Mouse (Mus musculus) MEL (cell line): ENCODE data around the gene Spo11. TPM values are rescaled to one million over a fixed set of nuclear protein-coding genes. Genes with fewer than 3 reads are reported as not detected.

Experiments
- DNase-seq: peaks from one replicate; pipeline ENCODE4 v3.0.0; 2011; ENCODE audit warnings: low read depth, low spot score
- H3K27ac ChIP-seq: 2 replicates; pipeline ENCODE4 v1.5.1; 2012; ENCODE audit warnings: low read depth, mild to moderate bottlenecking, control low read depth, low read length, moderate library complexity; ENCODE audit not compliant: control insufficient read depth
- H3K27me3 ChIP-seq, 2 experiments: fragments of 150-350 bp in 1 of 2; sonication (generic) in 1 of 2; 2 replicates each; pipeline ENCODE4 v1.6.1; 2012; ENCODE audit warnings: low read length in 2 of 2, mild to moderate bottlenecking in 2 of 2, improper control_type of control experiment in 1 of 2, moderate library complexity in 1 of 2; ENCODE audit not compliant: insufficient read depth in 2 of 2, control insufficient read depth in 1 of 2
- H3K36me3 ChIP-seq, 2 experiments: 2 replicates each; pipeline ENCODE4 v1.6.1; 2012 to 2014; ENCODE audit warnings: low read length in 2 of 2, improper control_type of control experiment in 1 of 2, inconsistent platforms in 1 of 2, mild to moderate bottlenecking in 1 of 2; ENCODE audit not compliant: insufficient read depth in 2 of 2, control insufficient read depth in 1 of 2
- H3K4me1 ChIP-seq, 2 experiments: fragments of 150-350 bp in 1 of 2; sonication (generic) in 1 of 2; 2 replicates each; pipeline ENCODE4 v1.6.1; 2012; ENCODE audit warnings: low read length in 2 of 2, improper control_type of control experiment in 1 of 2, mild to moderate bottlenecking in 1 of 2; ENCODE audit not compliant: insufficient read depth in 2 of 2, control insufficient read depth in 1 of 2
- H3K4me3 ChIP-seq, 2 experiments: fragments of 150-350 bp in 1 of 2; sonication (generic) in 1 of 2; 2 replicates each; pipeline ENCODE4 v1.5.1; 2012; ENCODE audit warnings: low read depth in 2 of 2, low read length in 2 of 2, mild to moderate bottlenecking in 2 of 2, moderate library complexity in 2 of 2, control low read depth in 1 of 2, improper control_type of control experiment in 1 of 2; ENCODE audit not compliant: control insufficient read depth in 1 of 2, insufficient read depth in 1 of 2
- H3K79me2 ChIP-seq: 2 replicates; pipeline ENCODE4 v1.6.1; 2012; ENCODE audit warnings: mild to moderate bottlenecking, low read length, moderate library complexity; ENCODE audit not compliant: control insufficient read depth, poor library complexity, insufficient read depth
- H3K9ac ChIP-seq: 2 replicates; pipeline ENCODE4 v1.6.1; 2012; ENCODE audit warnings: low read depth, mild to moderate bottlenecking, control low read depth, low read length, moderate library complexity; ENCODE audit not compliant: control insufficient read depth, poor library complexity, severe bottlenecking
- H3K9me3 ChIP-seq: fragments of 150-350 bp; sonication (generic); replicated peaks from 2 replicates; pipeline ENCODE4 v1.6.1; 2012; ENCODE audit warnings: mild to moderate bottlenecking, low read length, improper control_type of control experiment, moderate library complexity; ENCODE audit not compliant: insufficient read depth
- BHLHE40 ChIP-seq: IDR thresholded peaks from 2 replicates; pipeline ENCODE4 v1.6.1; 2012; ENCODE audit warnings: low read depth, mild to moderate bottlenecking, inconsistent platforms, low read length, improper control_type of control experiment, borderline replicate concordance
- CTCF ChIP-seq, 3 experiments: IDR thresholded peaks in 2 of 3; conservative IDR thresholded peaks in 1 of 3; 2 replicates each; pipeline ENCODE4 v1.5.1; 2011 to 2012; ENCODE audit warnings: low read length in 3 of 3, low read depth in 2 of 3, mild to moderate bottlenecking in 2 of 3, improper control_type of control experiment in 1 of 3, inconsistent platforms in 1 of 3, mixed read lengths in 1 of 3, moderate library complexity in 1 of 3; ENCODE audit not compliant: control insufficient read depth in 1 of 3, insufficient read depth in 1 of 3, poor library complexity in 1 of 3, severe bottlenecking in 1 of 3
- E2F4 ChIP-seq: IDR thresholded peaks from 2 replicates; pipeline ENCODE4 v1.6.1; 2011; ENCODE audit warnings: low read depth, low read length, improper control_type of control experiment, borderline replicate concordance
- ETS1 ChIP-seq: IDR thresholded peaks from 2 replicates; pipeline ENCODE4 v1.6.1; 2012; ENCODE audit warnings: low read depth, mild to moderate bottlenecking, inconsistent platforms, low read length, improper control_type of control experiment, moderate library complexity
- GABPA ChIP-seq: IDR thresholded peaks from 2 replicates; pipeline ENCODE4 v1.6.1; 2012; ENCODE audit warnings: low read depth, mild to moderate bottlenecking, inconsistent platforms, low read length, improper control_type of control experiment, moderate library complexity
- GATA1 ChIP-seq: IDR thresholded peaks from 2 replicates; pipeline ENCODE4 v1.6.1; 2011; ENCODE audit warnings: low read depth, low read length, improper control_type of control experiment
- HCFC1 ChIP-seq: IDR thresholded peaks from 2 replicates; pipeline ENCODE4 v1.6.1; 2012; ENCODE audit warnings: low read depth, mild to moderate bottlenecking, inconsistent platforms, low read length, improper control_type of control experiment, moderate library complexity
- JUND ChIP-seq: IDR thresholded peaks from 2 replicates; pipeline ENCODE4 v1.6.1; 2011; ENCODE audit warnings: low read depth, mild to moderate bottlenecking, improper control_type of control experiment, low read length
- KAT2A ChIP-seq: conservative IDR thresholded peaks from 2 replicates; pipeline ENCODE4 v1.6.1; 2012; ENCODE audit warnings: low read depth, low read length, improper control_type of control experiment, inconsistent platforms
- MAFK ChIP-seq: IDR thresholded peaks from 2 replicates; pipeline ENCODE4 v1.6.1; 2011; ENCODE audit warnings: low read depth, mild to moderate bottlenecking, low read length, improper control_type of control experiment, borderline replicate concordance
- MAZ ChIP-seq: IDR thresholded peaks from 2 replicates; pipeline ENCODE4 v1.6.1; 2012; ENCODE audit warnings: low read depth, mild to moderate bottlenecking, inconsistent platforms, low read length, improper control_type of control experiment
- MXI1 ChIP-seq: IDR thresholded peaks from 2 replicates; pipeline ENCODE4 v1.6.1; 2011; ENCODE audit warnings: mild to moderate bottlenecking, low read depth, low read length, improper control_type of control experiment
- MYC ChIP-seq: IDR thresholded peaks from 2 replicates; pipeline ENCODE4 v1.6.1; 2011; ENCODE audit warnings: low read depth, mild to moderate bottlenecking, low read length, improper control_type of control experiment, moderate library complexity
- POLR2A ChIP-seq, 2 experiments: IDR thresholded peaks; 2 replicates each; pipeline ENCODE4 v1.6.1; 2011 to 2012; ENCODE audit warnings: low read length in 2 of 2, mild to moderate bottlenecking in 2 of 2, control low read depth in 1 of 2, improper control_type of control experiment in 1 of 2, low read depth in 1 of 2, moderate library complexity in 1 of 2; ENCODE audit not compliant: control insufficient read depth in 1 of 2, insufficient read depth in 1 of 2, poor library complexity in 1 of 2
- RAD21 ChIP-seq: IDR thresholded peaks from 2 replicates; pipeline ENCODE4 v1.6.1; 2011; ENCODE audit warnings: mild to moderate bottlenecking, low read depth, low read length, improper control_type of control experiment
- RCOR1 ChIP-seq: IDR thresholded peaks from 2 replicates; pipeline ENCODE4 v1.6.1; 2012; ENCODE audit warnings: low read depth, mild to moderate bottlenecking, inconsistent platforms, low read length, improper control_type of control experiment
- SMC3 ChIP-seq: IDR thresholded peaks from 2 replicates; pipeline ENCODE4 v1.6.1; 2011; ENCODE audit warnings: low read depth, low read length, improper control_type of control experiment
- TAL1 ChIP-seq: IDR thresholded peaks from 2 replicates; pipeline ENCODE4 v1.6.1; 2012; ENCODE audit warnings: mild to moderate bottlenecking, inconsistent platforms, low read length, moderate library complexity, mixed read lengths
- TBP ChIP-seq: IDR thresholded peaks from 2 replicates; pipeline ENCODE4 v1.8.0; 2011; ENCODE audit warnings: low read depth, low read length, improper control_type of control experiment
- TCF12 ChIP-seq: IDR thresholded peaks from 2 replicates; pipeline ENCODE4 v1.6.1; 2014; ENCODE audit warnings: low read depth, mild to moderate bottlenecking, inconsistent platforms, low read length, improper control_type of control experiment, moderate library complexity
- UBTF ChIP-seq: IDR thresholded peaks from 2 replicates; pipeline ENCODE4 v1.6.1; 2012; ENCODE audit warnings: low read depth, mild to moderate bottlenecking, inconsistent platforms, low read length, improper control_type of control experiment, moderate library complexity, borderline replicate concordance; ENCODE audit not compliant: insufficient read depth
- ZKSCAN1 ChIP-seq: IDR thresholded peaks from 2 replicates; pipeline ENCODE4 v1.6.1; 2012; ENCODE audit warnings: low read depth, mild to moderate bottlenecking, inconsistent platforms, low read length, improper control_type of control experiment, moderate library complexity
- ZMIZ1 ChIP-seq: IDR thresholded peaks from 2 replicates; pipeline ENCODE4 v1.6.1; 2012; ENCODE audit warnings: low read depth, mild to moderate bottlenecking, inconsistent platforms, low read length, improper control_type of control experiment, moderate library complexity
- ZNF384 ChIP-seq: IDR thresholded peaks from 2 replicates; pipeline ENCODE4 v1.6.1; 2012; ENCODE audit warnings: low read depth, mild to moderate bottlenecking, inconsistent platforms, low read length, improper control_type of control experiment
- polyA plus RNA-seq, 2 experiments: library from polyadenylated mRNA; stranded (reverse) in 1 of 2; unstranded in 1 of 2; fragments of >175 nt in 1 of 2; fragments of >200 nt in 1 of 2; gene quantifications; 2 replicates each; pipeline versions ENCODE4 v1.2.1 to v1.2.4; 2012; ENCODE audit warnings: low replicate concordance in 2 of 2, low read depth in 1 of 2; ENCODE audit not compliant: insufficient read length in 2 of 2, insufficient read depth in 1 of 2, missing spikeins in 1 of 2
- total RNA-seq: library from RNA; depleted of rRNA; stranded (reverse); fragments of 300-350 nt; gene quantifications from 2 replicates; pipeline ENCODE4 v1.2.3, GENCODE M21; 2012

The Spo11 gene
- total and polyA plus RNA-seq, 3 experiments: not detected

- H3K36me3 ChIP-seq: no peaks in the 10 kb centered on the region
- no peak for DNase-seq
- H3K27me3 ChIP-seq: no peaks in the 10 kb centered on the region
- TF ChIP-seq ZNF384 (no peak), HCFC1 (no peak), GABPA (no peak), MYC (no peak), POLR2A (IDR thresholded peaks at IDR 0.05; ENCODE audit: control insufficient read depth in 1 of 2, insufficient read depth in 1 of 2, low read depth in 1 of 2, low read length in 2 of 2, poor library complexity in 1 of 2) (no peak), ZKSCAN1 (no peak), SMC3 (no peak), RCOR1 (no peak), KAT2A (no peak), BHLHE40 (no peak), ETS1 (no peak), TAL1 (no peak), MAZ (no peak), TBP (no peak), GATA1 (no peak), JUND (no peak)
- no peaks in the 10 kb centered on the region for H3K4me1 ChIP-seq
- H3K4me3 ChIP-seq: no peak overlapping the region
- no peak overlapping the region for H3K27ac ChIP-seq
- no peaks in the 10 kb centered on the region for H3K79me2 ChIP-seq
- H3K9me3 ChIP-seq: no peaks in the 10 kb centered on the region
- H3K9ac ChIP-seq: no peak overlapping the region
Observed at GRCm38 (mm10) chr2:172934420-172934788, 43.1 kb upstream of the Spo11 start.

GRCm38 (mm10) chr2:172934891-172935740, 42.4 kb upstream of the Spo11 start:
- Histone ChIP-seq H3K4me3 (no peak overlapping the region), H3K4me1 (no peaks in the 10 kb centered on the region), H3K9me3 (no peaks in the 10 kb centered on the region), H3K27me3 (no peaks in the 10 kb centered on the region), H3K79me2 (no peaks in the 10 kb centered on the region), H3K27ac (no peak overlapping the region), H3K9ac (no peak overlapping the region), H3K36me3 (no peaks in the 10 kb centered on the region)
- TF ChIP-seq E2F4 (no peak), ZMIZ1 (no peak), JUND (no peak), CTCF (IDR thresholded peaks at IDR 0.05 in 2 of 3, conservative IDR thresholded peaks at IDR 0.05 in 1 of 3; ENCODE audit: control insufficient read depth in 1 of 3, insufficient read depth in 1 of 3, low read depth in 2 of 3, low read length in 3 of 3, poor library complexity in 1 of 3, severe bottlenecking in 1 of 3) (no peak), TAL1 (no peak), TBP (no peak), MAFK (no peak), ZNF384 (no peak), RAD21 (no peak), TCF12 (no peak), POLR2A (IDR thresholded peaks at IDR 0.05; ENCODE audit: control insufficient read depth in 1 of 2, insufficient read depth in 1 of 2, low read depth in 1 of 2, low read length in 2 of 2, poor library complexity in 1 of 2) (no peak), ZKSCAN1 (no peak), UBTF (no peak), KAT2A (no peak), MXI1 (no peak), ETS1 (no peak)
- no peak for DNase-seq
